Mouse (Mus musculus) heart, postnatal 0 days (tissue): Measurements from ENCODE around the gene Saa3. TPM values are rescaled to one million over a fixed set of nuclear protein-coding genes. Genes with fewer than 3 reads are reported as not detected.

Source experiments
- ATAC-seq: fragments of 200-750 bp; cut with Nextera tagmentation; 2 replicates; pipeline ENCODE4 v1.8.0; 2017; ENCODE audit warnings: low read depth, moderate number of reproducible peaks, moderate library complexity; ENCODE audit not compliant: insufficient read depth
- DNase-seq: peaks from one replicate; pipeline ENCODE4 v3.0.0-alpha.2; 2016; ENCODE audit warnings: low spot score
- H3K27ac ChIP-seq: fragments of 300-500 bp; sonication (generic); 2 replicates; pipeline ENCODE4 v1.5.1; 2014; ENCODE audit warnings: low read depth, mild to moderate bottlenecking
- H3K27me3 ChIP-seq: fragments of 300-500 bp; sonication (generic); 2 replicates; pipeline ENCODE4 v1.6.1; 2014; ENCODE audit warnings: low read length, mixed read lengths; ENCODE audit not compliant: control insufficient read depth, insufficient read depth
- H3K36me3 ChIP-seq: fragments of 300-500 bp; sonication (generic); replicated peaks from 2 replicates; pipeline ENCODE4 v1.6.1; 2014; ENCODE audit warnings: low read length, mixed read lengths; ENCODE audit not compliant: control insufficient read depth, insufficient read depth
- H3K4me1 ChIP-seq: fragments of 300-500 bp; sonication (generic); 2 replicates; pipeline ENCODE4 v1.6.1; 2014; ENCODE audit warnings: antibody characterized with exemption; ENCODE audit not compliant: control insufficient read depth, insufficient read depth
- H3K4me2 ChIP-seq: fragments of 300-500 bp; sonication (generic); 2 replicates; pipeline ENCODE4 v1.6.1; 2014; ENCODE audit warnings: low read depth, mild to moderate bottlenecking, low read length, moderate library complexity
- H3K4me3 ChIP-seq: fragments of 300-500 bp; sonication (generic); 2 replicates; pipeline ENCODE4 v1.5.1; 2014; ENCODE audit warnings: low read depth, low read length
- H3K9ac ChIP-seq: fragments of 300-500 bp; sonication (generic); replicated peaks from 2 replicates; pipeline ENCODE4 v1.6.1; 2014; ENCODE audit warnings: low read depth, low read length, mixed read lengths
- H3K9me3 ChIP-seq: fragments of 300-500 bp; sonication (generic); replicated peaks from 2 replicates; pipeline ENCODE4 v1.6.1; 2016; ENCODE audit warnings: low read length; ENCODE audit not compliant: control insufficient read depth
- CTCF ChIP-seq: IDR thresholded peaks from 2 replicates; pipeline ENCODE4 v1.5.1; 2016; ENCODE audit warnings: antibody characterized with exemption, control low read depth, low read depth
- EP300 ChIP-seq: IDR thresholded peaks from 2 replicates; pipeline ENCODE4 v1.6.1; 2016; ENCODE audit warnings: antibody characterized with exemption, low read depth
- WGBS: fragments of 180-500 bp; shearing (Covaris S2); extraction: QIAGEN DNeasy Blood & Tissue Kit; methylation state at CpG from one replicate; pipeline ENCODE4 v1.1.7; 2014; 5-methylcytosine and 5-hydroxymethylcytosine counted together
- polyA plus RNA-seq: library from polyadenylated mRNA; unstranded; fragments of >200 nt; fragmentation: Nextera tagmentation; extraction: Ambion mirVana; gene quantifications from 2 replicates; pipeline ENCODE4 v1.2.1, GENCODE M21; 2015
- total RNA-seq: library from RNA; depleted of rRNA; stranded (reverse); fragments of >200 nt; gene quantifications from 2 replicates; pipeline ENCODE4 v1.2.3, GENCODE M21; 2014; ENCODE audit warnings: low replicate concordance

Saa3 gene
- total and polyA plus RNA-seq, 2 experiments from 2014 or later, result 0.36 TPM; not detected in 1

GRCm38 (mm10) chr7:46719526-46719925, 4.0 kb upstream of the Saa3 start:
- Histone ChIP-seq H3K27me3 (0 out of 2 replicates have a peak, but pooled peaks cover 4% of the 10 kb centered on the region), H3K9me3 (no peaks in the 10 kb centered on the region), H3K4me2 (no peak overlapping the region), H3K36me3 (no peaks in the 10 kb centered on the region), H3K4me3 (no peak overlapping the region), H3K27ac (no peak overlapping the region), H3K4me1 (no peaks in the 10 kb centered on the region), H3K9ac (no peak overlapping the region)
- TF ChIP-seq CTCF, result no peak
- no peak for TF ChIP-seq EP300
- no peak for ATAC-seq
- no peak for DNase-seq
- 62% methylated on average over 7 of the region's 7 CpGs for WGBS

DNA sequence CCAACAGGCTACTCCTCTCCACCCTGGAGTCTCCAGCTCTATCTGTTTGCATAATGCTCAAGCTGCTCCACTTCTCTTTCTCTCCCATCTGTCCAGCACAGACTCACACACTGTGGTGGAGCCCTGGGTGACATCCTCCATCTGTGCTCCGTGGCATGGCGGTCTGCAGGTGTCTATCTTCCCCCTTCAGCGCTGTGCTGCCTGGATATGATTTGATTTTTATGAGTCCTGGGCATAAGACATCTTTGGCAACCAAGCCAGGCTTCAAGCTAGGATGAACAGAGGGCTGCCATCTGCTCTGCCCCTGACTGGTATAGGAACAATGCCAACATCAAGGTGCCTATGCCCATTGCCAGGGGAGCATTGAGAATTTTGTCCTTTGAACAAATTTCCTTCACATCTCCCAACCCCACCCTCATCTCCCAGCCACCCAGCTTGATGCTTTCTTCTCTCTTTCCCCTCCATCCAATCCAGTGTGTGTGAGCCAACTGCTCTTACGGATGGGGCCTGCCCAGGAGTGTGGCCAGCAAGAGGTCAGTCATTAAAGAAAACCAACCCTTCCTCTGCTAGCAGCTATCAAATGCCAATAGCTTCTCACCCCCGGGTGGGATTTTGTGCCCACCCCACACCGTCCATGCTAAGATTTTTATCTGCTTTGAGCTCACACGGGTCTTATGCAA, 3.2 kb upstream of the Saa3 start:
- no peaks in the 10 kb centered on the region for H3K36me3 ChIP-seq
- no peak for TF ChIP-seq CTCF
- no peak for TF ChIP-seq EP300
- no peak for ATAC-seq
- 0 out of 2 replicates have a peak, but pooled peaks cover 4% of the 10 kb centered on the region for H3K27me3 ChIP-seq
- no peaks in the 10 kb centered on the region for H3K9me3 ChIP-seq
- H3K27ac ChIP-seq, result no peak overlapping the region
- no peak overlapping the region for H3K4me3 ChIP-seq
- no peak overlapping the region for H3K9ac ChIP-seq
- WGBS, result 69% methylated on average over 7 of the region's 7 CpGs
- no peak for DNase-seq
- no peak overlapping the region for H3K4me2 ChIP-seq
- no peaks in the 10 kb centered on the region for H3K4me1 ChIP-seq

- H3K9ac ChIP-seq, result no peak overlapping the region
- ATAC-seq (no peak), DNase-seq (no peak)
- H3K4me2 ChIP-seq, result no peak overlapping the region
- no peaks in the 10 kb centered on the region for H3K36me3 ChIP-seq
- no peak overlapping the region for H3K27ac ChIP-seq
- H3K4me3 ChIP-seq, result no peak overlapping the region
- 0 out of 2 replicates have a peak, but pooled peaks cover 4% of the 10 kb centered on the region for H3K27me3 ChIP-seq
- WGBS, result 22% methylated on average over 5 of the region's 5 CpGs
- H3K9me3 ChIP-seq, result no peaks in the 10 kb centered on the region
- H3K4me1 ChIP-seq, result no peaks in the 10 kb centered on the region
- TF ChIP-seq CTCF (no peak), EP300 (no peak)
These were observed 1.4 kb upstream of the Saa3 start for GRCm38 (mm10) chr7:46716897-46717296.

DNA sequence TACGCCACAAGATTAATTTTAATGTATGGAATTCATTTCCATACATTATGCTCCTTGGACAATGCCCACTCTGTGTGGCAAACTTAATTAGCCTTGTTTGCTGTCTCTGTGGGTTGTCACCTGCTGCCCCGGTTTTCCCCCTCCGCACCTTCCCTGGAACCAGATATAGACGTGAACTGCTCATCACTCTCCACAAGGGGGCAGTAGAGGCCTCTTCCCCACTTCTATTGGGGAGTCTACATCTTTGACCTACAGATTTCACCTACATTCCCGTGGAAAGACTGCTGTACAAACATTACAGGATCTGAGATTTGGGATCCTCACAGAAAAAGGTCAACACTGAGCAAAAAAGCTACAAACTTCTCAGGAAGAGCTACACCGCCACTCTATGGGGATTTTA, 982 bp downstream of the Saa3 start:
- no peaks in the 10 kb centered on the region for H3K9me3 ChIP-seq
- no peak for ATAC-seq
- TF ChIP-seq CTCF, result peak; percentile 73
- no peak for TF ChIP-seq EP300
- H3K4me3 ChIP-seq, result no peak overlapping the region
- no peak overlapping the region for H3K27ac ChIP-seq
- H3K27me3 ChIP-seq, result 0 out of 2 replicates have a peak, but pooled peaks cover 4% of the 10 kb centered on the region
- WGBS, result 29% methylated on average over 6 of the region's 6 CpGs
- H3K36me3 ChIP-seq, result no peaks in the 10 kb centered on the region
- peaks cover 4% of the 10 kb centered on the region; the same call in 1 of the 2 replicates for H3K4me1 ChIP-seq
- no peak overlapping the region for H3K9ac ChIP-seq
- H3K4me2 ChIP-seq, result no peak overlapping the region
- DNase-seq, result peak; percentile 45

DNA sequence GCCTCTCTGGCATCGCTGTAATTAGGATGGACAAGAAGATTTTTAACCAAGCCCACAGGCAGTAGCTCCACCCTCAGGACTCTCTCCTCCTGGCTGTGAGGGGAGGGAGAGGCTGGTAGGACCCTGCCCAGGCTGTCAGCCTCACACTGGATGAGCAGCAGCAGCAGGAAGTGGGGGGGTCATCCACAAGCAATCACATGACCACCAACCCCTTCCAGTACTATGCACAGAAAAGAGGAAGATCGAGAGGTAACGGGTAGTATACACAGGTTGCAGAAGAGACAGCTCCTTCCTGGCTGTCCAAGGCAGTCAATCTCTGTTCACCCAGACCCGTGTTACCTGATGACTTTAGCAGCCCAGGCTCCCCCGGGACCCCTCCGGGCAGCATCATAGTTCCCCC, 3.2 kb downstream of the Saa3 start:
- peaks cover 9% of the 10 kb centered on the region; the same call in 1 of the 2 replicates for H3K4me1 ChIP-seq
- H3K4me3 ChIP-seq, result no peak overlapping the region
- DNase-seq (no peak), ATAC-seq (no peak)
- peaks cover 7% of the 10 kb centered on the region; the same call in 1 of the 2 replicates for H3K36me3 ChIP-seq
- 0 out of 2 replicates have a peak, but pooled peaks cover 4% of the 10 kb centered on the region for H3K27me3 ChIP-seq
- H3K9ac ChIP-seq, result no peak overlapping the region
- H3K27ac ChIP-seq, result no peak overlapping the region
- no peak overlapping the region for H3K4me2 ChIP-seq
- TF ChIP-seq CTCF (no peak), EP300 (no peak)
- no peaks in the 10 kb centered on the region for H3K9me3 ChIP-seq
- WGBS, result 61% methylated on average over 6 of the region's 6 CpGs
